Mouse (Mus musculus): ENCODE measurements around the gene Micall1. TPM values are rescaled to one million over a fixed set of nuclear protein-coding genes. Genes with fewer than 3 reads are reported as not detected.

The Micall1 gene
- polyA plus RNA-seq, 1 experiment from 2014 or later: 9.0 TPM

GRCm38 (mm10) chr15:79119491-79119890 is 10.8 kb downstream of the Micall1 start:
- no peak for TF ChIP-seq CTCF (IDR thresholded peaks at IDR 0.05; ENCODE audit: low read depth)
- no peaks in the 10 kb centered on the region for H3K27me3 ChIP-seq (ENCODE audit: insufficient read depth, low read length)
- H3K4me2 ChIP-seq: no peak overlapping the region
- WGBS: 80% methylated on average over 9 of the region's 9 CpGs
- H3K36me3 ChIP-seq (ENCODE audit: insufficient read depth): peaks cover 83% of the 10 kb centered on the region
- H3K4me3 ChIP-seq (ENCODE audit: low read depth, low read length): no peak overlapping the region
- DNase-seq (no peak), ATAC-seq (ENCODE audit: insufficient read depth) (no peak)
- H3K4me1 ChIP-seq (ENCODE audit: insufficient read depth): no peaks in the 10 kb centered on the region
- no peak overlapping the region for H3K27ac ChIP-seq (ENCODE audit: low read depth)
- H3K9ac ChIP-seq: no peak overlapping the region
- no peaks in the 10 kb centered on the region for H3K9me3 ChIP-seq (ENCODE audit: low read depth, low read length)

GRCm38 (mm10) chr15:79122119-79122518 is 13.4 kb downstream of the Micall1 start:
- peaks cover 84% of the 10 kb centered on the region for H3K36me3 ChIP-seq (ENCODE audit: insufficient read depth)
- H3K4me2 ChIP-seq: no peak overlapping the region
- DNase-seq (no peak), ATAC-seq (ENCODE audit: insufficient read depth) (no peak)
- no peak overlapping the region for H3K9ac ChIP-seq
- H3K27ac ChIP-seq (ENCODE audit: low read depth): no peak overlapping the region
- no peak overlapping the region for H3K4me3 ChIP-seq (ENCODE audit: low read depth, low read length)
- WGBS: 78% methylated on average over 4 of the region's 4 CpGs
- H3K9me3 ChIP-seq (ENCODE audit: low read depth, low read length): no peaks in the 10 kb centered on the region
- no peaks in the 10 kb centered on the region for H3K4me1 ChIP-seq (ENCODE audit: insufficient read depth)
- no peak for TF ChIP-seq CTCF (IDR thresholded peaks at IDR 0.05; ENCODE audit: low read depth)
- no peaks in the 10 kb centered on the region for H3K27me3 ChIP-seq (ENCODE audit: insufficient read depth, low read length)

GRCm38 (mm10) chr15:79122546-79122945 is 13.8 kb downstream of the Micall1 start:
- Histone ChIP-seq H3K4me1 (ENCODE audit: insufficient read depth) (no peaks in the 10 kb centered on the region), H3K27me3 (ENCODE audit: insufficient read depth, low read length) (no peaks in the 10 kb centered on the region), H3K4me3 (ENCODE audit: low read depth, low read length) (no peak overlapping the region), H3K4me2 (no peak overlapping the region), H3K9me3 (ENCODE audit: low read depth, low read length) (no peaks in the 10 kb centered on the region), H3K36me3 (ENCODE audit: insufficient read depth) (peaks cover 84% of the 10 kb centered on the region), H3K27ac (ENCODE audit: low read depth) (no peak overlapping the region), H3K9ac (no peak overlapping the region)
- DNase-seq: no peak
- no peak for ATAC-seq (ENCODE audit: insufficient read depth)
- no peak for TF ChIP-seq CTCF (IDR thresholded peaks at IDR 0.05; ENCODE audit: low read depth)
- 79% methylated on average over 13 of the region's 13 CpGs for WGBS

GRCm38 (mm10) chr15:79123751-79124150 is 15.1 kb downstream of the Micall1 start:
- no peaks in the 10 kb centered on the region for H3K4me1 ChIP-seq (ENCODE audit: insufficient read depth)
- no peak overlapping the region for H3K9ac ChIP-seq
- DNase-seq: no peak
- WGBS: 76% methylated on average over 6 of the region's 6 CpGs
- H3K4me3 ChIP-seq (ENCODE audit: low read depth, low read length): no peak overlapping the region
- no peak overlapping the region for H3K27ac ChIP-seq (ENCODE audit: low read depth)
- no peaks in the 10 kb centered on the region for H3K27me3 ChIP-seq (ENCODE audit: insufficient read depth, low read length)
- no peaks in the 10 kb centered on the region; the same call in 1 of the 2 replicates for H3K9me3 ChIP-seq (ENCODE audit: low read depth, low read length)
- no peak for ATAC-seq (ENCODE audit: insufficient read depth)
- H3K36me3 ChIP-seq (ENCODE audit: insufficient read depth): peaks cover 88% of the 10 kb centered on the region
- TF ChIP-seq CTCF (IDR thresholded peaks at IDR 0.05; ENCODE audit: low read depth): no peak
- H3K4me2 ChIP-seq: no peak overlapping the region

GRCm38 (mm10) chr15:79124331-79124875 is 15.7 kb downstream of the Micall1 start:
- Histone ChIP-seq H3K4me3 (ENCODE audit: low read depth, low read length) (no peak overlapping the region), H3K4me1 (ENCODE audit: insufficient read depth) (no peaks in the 10 kb centered on the region), H3K9ac (no peak overlapping the region), H3K27me3 (ENCODE audit: insufficient read depth, low read length) (no peaks in the 10 kb centered on the region), H3K27ac (ENCODE audit: low read depth) (no peak overlapping the region), H3K36me3 (ENCODE audit: insufficient read depth) (peaks cover 84% of the 10 kb centered on the region), H3K4me2 (no peak overlapping the region), H3K9me3 (ENCODE audit: low read depth, low read length) (no peaks in the 10 kb centered on the region; the same call in 1 of the 2 replicates)
- DNase-seq (no peak), ATAC-seq (ENCODE audit: insufficient read depth) (no peak)
- no peak for TF ChIP-seq CTCF (IDR thresholded peaks at IDR 0.05; ENCODE audit: low read depth)
- whole genome bisulfite sequencing: 78% methylated on average over 10 of the region's 10 CpGs

GRCm38 (mm10) chr15:79126217-79126932 is 17.7 kb downstream of the Micall1 start:
- no peak overlapping the region for H3K9ac ChIP-seq
- WGBS: 77% methylated on average over 13 of the region's 13 CpGs
- peaks cover 85% of the 10 kb centered on the region for H3K36me3 ChIP-seq (ENCODE audit: insufficient read depth)
- peak; percentile 79 for TF ChIP-seq CTCF (IDR thresholded peaks at IDR 0.05; ENCODE audit: low read depth)
- no peak for ATAC-seq (ENCODE audit: insufficient read depth)
- H3K4me3 ChIP-seq (ENCODE audit: low read depth, low read length): no peak overlapping the region
- no peaks in the 10 kb centered on the region; the same call in 1 of the 2 replicates for H3K9me3 ChIP-seq (ENCODE audit: low read depth, low read length)
- DNase-seq: peak; percentile 72
- H3K4me2 ChIP-seq: no peak overlapping the region
- no peak overlapping the region for H3K27ac ChIP-seq (ENCODE audit: low read depth)
- no peaks in the 10 kb centered on the region for H3K27me3 ChIP-seq (ENCODE audit: insufficient read depth, low read length)
- H3K4me1 ChIP-seq (ENCODE audit: insufficient read depth): no peaks in the 10 kb centered on the region

- no peak for ATAC-seq (ENCODE audit: insufficient read depth)
- Histone ChIP-seq H3K4me2 (no peak overlapping the region), H3K4me3 (ENCODE audit: low read depth, low read length) (no peak overlapping the region), H3K36me3 (ENCODE audit: insufficient read depth) (peaks cover 85% of the 10 kb centered on the region), H3K9ac (no peak overlapping the region), H3K9me3 (ENCODE audit: low read depth, low read length) (no peaks in the 10 kb centered on the region; the same call in 1 of the 2 replicates), H3K27me3 (ENCODE audit: insufficient read depth, low read length) (no peaks in the 10 kb centered on the region), H3K4me1 (ENCODE audit: insufficient read depth) (no peaks in the 10 kb centered on the region), H3K27ac (ENCODE audit: low read depth) (no peak overlapping the region)
- no peak for DNase-seq
- no peak for TF ChIP-seq CTCF (IDR thresholded peaks at IDR 0.05; ENCODE audit: low read depth)
- WGBS: 90% methylated on average over 12 of the region's 12 CpGs
These were observed 18.4 kb downstream of the Micall1 start for GRCm38 (mm10) chr15:79127101-79127500.

Data from lung, embryonic 14.5 days (tissue).